Mouse (Mus musculus) forebrain, embryonic 13.5 days (tissue): ENCODE measurements around the gene Tssc4. TPM values are rescaled to one million over a fixed set of nuclear protein-coding genes. Genes with fewer than 3 reads are reported as not detected.

Experiments used
- ATAC-seq: fragments of 200-750 bp; cut with Nextera tagmentation; 2 replicates; pipeline ENCODE4 v1.8.0; 2017
- H3K27ac ChIP-seq: fragments of 300-500 bp; sonication (generic); 2 replicates; pipeline ENCODE4 v1.5.1; 2015; ENCODE audit warnings: inconsistent platforms, mild to moderate bottlenecking, moderate library complexity
- H3K27me3 ChIP-seq: fragments of 300-500 bp; sonication (generic); 2 replicates; pipeline ENCODE4 v1.6.1; 2015; ENCODE audit warnings: mild to moderate bottlenecking, inconsistent platforms
- H3K36me3 ChIP-seq: fragments of 300-500 bp; sonication (generic); 2 replicates; pipeline ENCODE4 v1.6.1; 2015; ENCODE audit warnings: mild to moderate bottlenecking, inconsistent platforms; ENCODE audit not compliant: poor library complexity, severe bottlenecking
- H3K4me1 ChIP-seq: fragments of 300-500 bp; sonication (generic); 2 replicates; pipeline ENCODE4 v1.6.1; 2015; ENCODE audit warnings: inconsistent platforms
- H3K4me2 ChIP-seq: fragments of 300-500 bp; sonication (generic); 2 replicates; pipeline ENCODE4 v1.6.1; 2015; ENCODE audit warnings: inconsistent platforms, mild to moderate bottlenecking, moderate library complexity
- H3K4me3 ChIP-seq: fragments of 300-500 bp; sonication (generic); 2 replicates; pipeline ENCODE4 v1.5.1; 2015; ENCODE audit warnings: mild to moderate bottlenecking, inconsistent platforms
- H3K9ac ChIP-seq: fragments of 300-500 bp; sonication (generic); 2 replicates; pipeline ENCODE4 v1.6.1; 2015; ENCODE audit warnings: mild to moderate bottlenecking, inconsistent platforms
- H3K9me3 ChIP-seq: fragments of 300-500 bp; sonication (generic); replicated peaks from 2 replicates; pipeline ENCODE4 v1.6.1; 2016; ENCODE audit warnings: inconsistent platforms
- WGBS: fragments of 180-500 bp; shearing (Covaris S2); methylation state at CpG from one replicate; pipeline ENCODE4 v1.1.7; 2015; 5-methylcytosine and 5-hydroxymethylcytosine counted together
- polyA plus RNA-seq: library from polyadenylated mRNA; unstranded; fragments of >200 nt; fragmentation: Nextera tagmentation; extraction: Ambion mirVana; gene quantifications from 2 replicates; pipeline ENCODE4 v1.2.1, GENCODE M21; 2015

The Tssc4 gene
- polyA plus RNA-seq, 1 experiment from 2014 or later, result 108 TPM

DNA sequence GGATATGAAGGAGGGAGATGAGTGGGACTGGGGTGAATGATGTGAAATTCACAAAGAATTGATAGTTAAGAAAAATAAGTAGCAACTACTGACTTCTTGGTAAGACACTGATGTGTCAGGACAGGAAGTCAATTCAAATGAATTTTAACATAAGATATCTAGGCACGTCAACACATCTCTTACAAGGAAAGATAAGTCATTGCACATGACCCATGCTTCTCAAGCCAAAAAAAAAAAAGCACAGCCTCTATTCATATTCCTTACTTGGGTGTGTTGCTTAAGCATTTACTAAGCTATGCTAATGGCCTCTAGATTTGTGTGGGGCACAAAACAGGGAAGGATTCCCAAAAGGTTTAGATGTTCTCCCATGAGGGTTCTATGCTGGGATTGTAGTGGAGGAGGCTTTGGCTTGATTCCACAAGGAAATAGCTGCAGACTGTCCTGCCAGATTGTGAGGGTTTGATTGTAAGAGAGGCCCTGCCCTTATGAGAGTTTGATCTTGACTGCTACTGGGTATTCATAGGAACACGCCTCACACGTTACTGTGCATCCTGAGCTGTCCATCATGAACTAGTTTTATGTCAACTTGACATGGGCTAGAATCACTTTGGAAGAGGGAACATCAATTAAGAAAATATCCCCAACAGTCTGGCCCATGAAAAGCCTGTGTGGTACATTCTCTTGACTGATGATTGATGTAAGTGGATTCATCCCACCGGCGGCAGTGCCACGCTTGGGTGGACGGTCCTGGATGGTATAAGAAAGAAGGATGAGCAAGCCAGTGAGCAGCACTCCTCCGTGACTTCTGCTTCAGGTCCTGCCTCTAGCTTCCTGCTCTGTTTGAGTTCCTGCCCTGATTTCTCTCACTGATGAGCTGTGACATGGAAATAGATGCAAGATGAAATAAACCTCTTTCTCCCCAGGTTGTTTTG is 34.3 kb upstream of the Tssc4 start:
- H3K9me3 ChIP-seq, result no peaks in the 10 kb centered on the region
- WGBS, result 91% methylated on average over 8 of the region's 8 CpGs
- H3K9ac ChIP-seq, result no peak overlapping the region
- H3K36me3 ChIP-seq, result 0 out of 2 replicates have a peak, but pooled peaks cover 9% of the 10 kb centered on the region
- H3K27ac ChIP-seq, result no peak overlapping the region
- H3K4me2 ChIP-seq, result no peak overlapping the region
- no peak overlapping the region for H3K4me3 ChIP-seq
- H3K4me1 ChIP-seq, result no peaks in the 10 kb centered on the region
- no peaks in the 10 kb centered on the region for H3K27me3 ChIP-seq
- no peak for ATAC-seq

DNA sequence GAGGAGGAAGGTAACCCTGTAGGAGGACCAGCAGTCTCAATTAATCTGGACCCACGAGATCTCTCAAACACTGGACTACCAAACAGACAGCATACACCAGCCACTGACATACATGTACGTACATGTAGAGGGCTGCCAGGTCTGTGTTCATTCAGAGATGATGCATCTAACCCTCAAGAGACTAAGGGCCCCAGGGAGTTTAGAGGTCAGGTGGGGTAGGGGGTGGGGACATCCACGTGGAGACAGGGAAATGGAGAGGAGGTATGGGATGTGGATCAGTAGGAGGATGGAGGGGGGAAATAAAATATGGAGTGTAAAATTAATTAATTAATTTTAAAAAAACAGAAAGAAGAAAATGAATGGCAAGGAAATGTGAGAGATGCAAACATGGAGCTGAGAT is 32.3 kb upstream of the Tssc4 start:
- H3K4me2 ChIP-seq, result no peak overlapping the region
- 0 out of 2 replicates have a peak, but pooled peaks cover 9% of the 10 kb centered on the region for H3K36me3 ChIP-seq
- no peaks in the 10 kb centered on the region for H3K4me1 ChIP-seq
- H3K9ac ChIP-seq, result no peak overlapping the region
- no peak overlapping the region for H3K27ac ChIP-seq
- no peaks in the 10 kb centered on the region for H3K9me3 ChIP-seq
- no peak for ATAC-seq
- 81% methylated on average over 3 of the region's 3 CpGs for WGBS
- H3K27me3 ChIP-seq, result no peaks in the 10 kb centered on the region
- H3K4me3 ChIP-seq, result no peak overlapping the region

DNA sequence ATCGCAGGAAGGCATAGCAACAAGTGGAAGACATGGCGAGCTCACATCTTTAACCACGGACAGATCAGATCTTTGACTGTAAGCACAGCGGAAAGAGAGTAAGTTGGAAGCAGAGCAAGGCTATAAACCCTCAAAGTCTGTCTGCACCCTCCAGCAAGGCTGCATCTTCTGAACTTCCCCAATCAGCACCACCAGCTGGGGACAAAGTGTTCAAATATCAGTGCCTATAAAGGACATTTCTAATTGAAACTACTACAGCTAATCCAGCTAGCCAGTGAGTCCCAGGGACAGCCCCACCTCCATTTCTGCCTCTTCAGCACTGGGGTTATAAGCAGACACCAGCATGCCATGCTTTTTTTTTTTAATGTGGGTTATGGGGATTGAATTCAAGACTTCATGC is 31.7 kb upstream of the Tssc4 start:
- H3K9ac ChIP-seq, result no peak overlapping the region
- no peak overlapping the region for H3K4me2 ChIP-seq
- no peaks in the 10 kb centered on the region for H3K27me3 ChIP-seq
- no peak overlapping the region for H3K4me3 ChIP-seq
- ATAC-seq, result no peak
- no peaks in the 10 kb centered on the region for H3K9me3 ChIP-seq
- no peak overlapping the region for H3K27ac ChIP-seq
- 97% methylated on average over 4 of the region's 4 CpGs for WGBS
- no peaks in the 10 kb centered on the region for H3K4me1 ChIP-seq
- H3K36me3 ChIP-seq, result 0 out of 2 replicates have a peak, but pooled peaks cover 9% of the 10 kb centered on the region

DNA sequence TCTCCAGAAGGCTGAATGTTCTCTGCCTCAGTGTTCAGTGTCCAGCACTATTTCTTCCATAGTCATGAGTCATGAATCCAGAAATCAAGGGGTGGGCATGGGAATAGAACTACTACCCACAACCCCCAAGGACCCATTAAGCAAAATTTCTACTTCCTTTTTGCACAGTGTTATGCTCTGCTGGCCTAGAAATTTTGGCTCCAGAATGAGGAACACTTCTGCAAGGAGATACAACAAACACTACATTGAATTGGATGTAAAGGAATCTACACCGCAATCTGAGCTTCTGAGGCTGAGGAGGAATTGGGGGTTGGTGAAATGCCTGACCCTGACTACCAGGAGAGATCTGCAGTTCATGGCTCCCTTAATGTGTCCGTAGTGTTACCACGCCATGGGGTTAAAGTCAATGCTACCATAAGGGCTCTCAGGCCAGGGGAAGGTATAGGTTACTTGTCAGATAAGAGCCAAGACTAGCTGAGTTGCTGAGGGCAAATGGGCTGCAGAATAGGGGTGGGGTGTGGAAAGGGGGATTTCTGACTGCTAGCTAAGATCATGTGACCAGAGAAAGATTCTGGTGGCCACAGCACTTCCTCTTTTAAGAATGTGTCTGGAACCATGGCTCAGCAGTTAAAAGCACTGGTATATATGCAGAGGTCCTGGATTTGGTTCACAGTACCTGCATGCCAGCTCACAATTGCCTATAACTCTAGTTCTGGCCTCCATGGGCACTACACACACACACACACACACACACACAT is 30.7 kb upstream of the Tssc4 start:
- H3K9me3 ChIP-seq, result no peaks in the 10 kb centered on the region
- H3K4me3 ChIP-seq, result no peak overlapping the region
- no peak for ATAC-seq
- no peak overlapping the region for H3K27ac ChIP-seq
- WGBS, result 93% methylated on average over 3 of the region's 3 CpGs
- H3K9ac ChIP-seq, result no peak overlapping the region
- H3K4me1 ChIP-seq, result no peaks in the 10 kb centered on the region
- peaks cover 9% of the 10 kb centered on the region; the same call in 1 of the 2 replicates for H3K36me3 ChIP-seq
- no peaks in the 10 kb centered on the region for H3K27me3 ChIP-seq
- no peak overlapping the region for H3K4me2 ChIP-seq

- no peak overlapping the region for H3K4me2 ChIP-seq
- ATAC-seq, result no peak
- no peak overlapping the region for H3K9ac ChIP-seq
- H3K36me3 ChIP-seq, result peaks cover 4% of the 10 kb centered on the region; the same call in 1 of the 2 replicates
- H3K4me3 ChIP-seq, result no peak overlapping the region
- H3K9me3 ChIP-seq, result 0 out of 2 replicates have a peak, but pooled peaks cover 4% of the 10 kb centered on the region
- 92% methylated on average over 3 of the region's 3 CpGs for WGBS
- H3K27me3 ChIP-seq, result no peaks in the 10 kb centered on the region
- H3K27ac ChIP-seq, result no peak overlapping the region
- no peaks in the 10 kb centered on the region for H3K4me1 ChIP-seq
Measured at GRCm38 (mm10) chr7:143040561-143040960, 28.5 kb upstream of the Tssc4 start.

GRCm38 (mm10) chr7:143041138-143041822 is 27.8 kb upstream of the Tssc4 start:
- no peaks in the 10 kb centered on the region for H3K27me3 ChIP-seq
- WGBS, result 85% methylated on average over 3 of the region's 3 CpGs
- ATAC-seq, result no peak

DNA sequence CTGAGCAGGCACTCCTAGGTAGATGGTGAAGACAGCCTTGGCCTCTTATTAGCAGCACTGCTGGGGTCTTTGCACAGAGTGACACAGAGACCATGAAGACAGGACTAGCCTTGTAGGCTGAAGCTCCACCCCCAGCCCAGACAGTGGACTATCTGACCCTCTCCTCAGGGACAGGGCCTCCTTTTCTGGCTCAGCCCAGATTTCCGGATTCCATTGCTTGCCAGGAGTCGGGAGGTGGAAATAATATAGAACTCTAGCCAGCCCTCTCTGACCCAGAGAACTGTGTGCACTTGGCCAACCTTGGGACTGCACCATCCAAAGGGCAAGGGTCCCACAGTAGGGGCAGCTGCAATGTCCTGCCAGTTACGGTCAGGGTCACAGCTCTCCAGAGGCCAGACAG is 27.0 kb upstream of the Tssc4 start:
- no peak overlapping the region for H3K27ac ChIP-seq
- no peaks in the 10 kb centered on the region; the same call in 1 of the 2 replicates for H3K36me3 ChIP-seq
- no peak overlapping the region for H3K4me2 ChIP-seq
- no peak overlapping the region for H3K4me3 ChIP-seq
- no peaks in the 10 kb centered on the region for H3K27me3 ChIP-seq
- 81% methylated on average over 3 of the region's 3 CpGs for whole genome bisulfite sequencing
- H3K4me1 ChIP-seq, result no peaks in the 10 kb centered on the region
- H3K9ac ChIP-seq, result no peak overlapping the region
- 0 out of 2 replicates have a peak, but pooled peaks cover 4% of the 10 kb centered on the region for H3K9me3 ChIP-seq
- ATAC-seq, result no peak

More at GRCm38 (mm10) chr7:143041138-143041822, 27.8 kb upstream of the Tssc4 start:
- peaks cover 4% of the 10 kb centered on the region; the same call in 1 of the 2 replicates for H3K36me3 ChIP-seq
- H3K9me3 ChIP-seq, result 0 out of 2 replicates have a peak, but pooled peaks cover 4% of the 10 kb centered on the region
- no peak overlapping the region for H3K27ac ChIP-seq
- no peak overlapping the region for H3K4me3 ChIP-seq
- H3K9ac ChIP-seq, result no peak overlapping the region
- H3K4me1 ChIP-seq, result no peaks in the 10 kb centered on the region
- no peak overlapping the region for H3K4me2 ChIP-seq

DNA sequence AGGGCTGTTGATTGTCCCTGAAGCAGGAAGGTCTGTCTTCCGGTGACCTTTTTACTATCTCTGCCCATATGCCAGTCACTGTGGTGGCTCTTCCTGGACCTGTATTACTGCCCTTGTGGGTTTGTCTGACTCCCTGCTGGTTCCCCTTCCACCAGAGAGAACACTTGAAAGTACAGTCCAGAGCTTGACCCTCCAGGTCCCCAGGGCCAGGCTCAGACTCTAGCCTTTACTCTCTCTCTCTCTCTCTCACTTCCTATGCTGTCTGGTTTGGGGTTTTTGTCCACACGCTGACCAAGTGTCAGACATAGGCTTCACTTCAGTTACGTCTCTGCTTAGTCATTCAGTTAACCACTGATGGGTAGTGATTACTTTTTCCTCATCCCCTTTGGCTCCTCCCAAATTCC is 26.1 kb upstream of the Tssc4 start:
- ATAC-seq, result no peak
- Histone ChIP-seq H3K4me3 (no peak overlapping the region), H3K9ac (no peak overlapping the region), H3K4me2 (no peak overlapping the region), H3K4me1 (no peaks in the 10 kb centered on the region), H3K9me3 (0 out of 2 replicates have a peak, but pooled peaks cover 4% of the 10 kb centered on the region), H3K36me3 (no peaks in the 10 kb centered on the region; the same call in 1 of the 2 replicates), H3K27me3 (no peaks in the 10 kb centered on the region), H3K27ac (no peak overlapping the region)
- 92% methylated on average over 3 of the region's 3 CpGs for WGBS

DNA sequence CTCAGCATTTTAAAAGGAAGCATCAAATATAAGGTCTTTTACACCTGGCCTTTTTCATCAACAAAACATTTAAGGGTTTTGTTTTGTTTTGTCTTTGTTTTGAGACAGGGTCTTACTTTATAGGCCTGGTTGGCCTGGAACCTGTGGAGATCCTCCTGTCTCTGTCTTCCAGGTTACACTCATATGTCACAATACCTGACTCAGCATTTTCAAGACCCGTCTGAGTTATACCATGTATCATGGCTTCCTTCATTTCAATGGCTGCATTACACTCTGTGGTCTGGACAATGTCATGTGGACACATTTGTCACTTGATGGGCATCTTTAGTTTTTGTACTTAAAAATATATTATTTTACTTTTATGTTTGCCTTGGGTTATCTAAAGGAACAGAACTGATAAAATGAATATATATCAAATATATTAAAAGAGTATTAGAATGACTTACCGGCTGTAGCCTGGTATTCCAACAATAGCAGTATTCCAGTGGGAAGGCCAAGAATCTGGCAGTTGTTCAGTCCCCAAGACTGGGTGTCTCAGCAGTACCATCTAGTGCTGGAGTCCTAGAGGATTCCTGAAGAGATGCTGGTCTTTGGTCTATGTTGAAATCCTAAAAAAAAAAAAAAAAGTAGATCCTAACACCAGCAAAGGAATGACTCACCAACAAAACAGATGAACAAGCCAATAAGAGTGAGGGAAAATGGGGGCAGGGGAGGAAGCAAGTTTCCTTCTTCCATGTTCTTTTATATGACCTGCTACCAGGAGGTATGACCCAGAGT is 24.8 kb upstream of the Tssc4 start:
- Histone ChIP-seq H3K9me3 (0 out of 2 replicates have a peak, but pooled peaks cover 4% of the 10 kb centered on the region), H3K4me1 (no peaks in the 10 kb centered on the region), H3K4me3 (no peak overlapping the region), H3K36me3 (no peaks in the 10 kb centered on the region; the same call in 1 of the 2 replicates), H3K27ac (no peak overlapping the region), H3K27me3 (no peaks in the 10 kb centered on the region), H3K4me2 (no peak overlapping the region), H3K9ac (no peak overlapping the region)
- 93% methylated on average over 2 of the region's 2 CpGs for WGBS
- ATAC-seq, result no peak

DNA sequence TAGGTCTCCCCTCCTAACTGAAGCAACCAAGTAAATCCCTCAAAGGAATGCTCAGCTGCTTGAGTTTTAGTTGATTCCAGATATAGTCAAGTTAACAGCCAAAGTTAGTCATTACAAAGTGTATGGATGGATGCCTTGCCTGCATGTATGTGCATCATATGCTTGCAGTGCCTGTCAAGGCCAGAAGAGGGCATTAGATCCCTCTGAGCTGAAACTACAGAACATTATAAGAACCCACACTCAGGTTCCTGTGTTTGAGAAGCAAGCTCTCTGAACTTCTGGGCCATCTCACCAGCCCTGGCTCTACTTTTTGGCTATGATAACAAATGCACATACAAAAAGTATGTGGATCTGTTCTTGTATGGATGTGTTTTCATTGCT is 24.2 kb upstream of the Tssc4 start:
- Histone ChIP-seq H3K4me3 (no peak overlapping the region), H3K36me3 (no peaks in the 10 kb centered on the region; the same call in 1 of the 2 replicates), H3K4me2 (no peak overlapping the region), H3K4me1 (no peaks in the 10 kb centered on the region), H3K9ac (no peak overlapping the region), H3K27ac (no peak overlapping the region), H3K27me3 (no peaks in the 10 kb centered on the region), H3K9me3 (0 out of 2 replicates have a peak, but pooled peaks cover 4% of the 10 kb centered on the region)
- ATAC-seq, result no peak

GRCm38 (mm10) chr7:143046358-143046757 is 22.7 kb upstream of the Tssc4 start:
- WGBS, result 80% methylated on average over 7 of the region's 7 CpGs
- no peaks in the 10 kb centered on the region; the same call in 1 of the 2 replicates for H3K36me3 ChIP-seq
- 0 out of 2 replicates have a peak, but pooled peaks cover 4% of the 10 kb centered on the region for H3K9me3 ChIP-seq
- no peak overlapping the region for H3K4me3 ChIP-seq
- H3K27me3 ChIP-seq, result no peaks in the 10 kb centered on the region
- H3K27ac ChIP-seq, result no peak overlapping the region
- H3K4me1 ChIP-seq, result no peaks in the 10 kb centered on the region
- no peak overlapping the region for H3K9ac ChIP-seq
- ATAC-seq, result no peak
- H3K4me2 ChIP-seq, result no peak overlapping the region
